Mouse (Mus musculus): Measurements from ENCODE around the gene Olfr288.

DNA sequence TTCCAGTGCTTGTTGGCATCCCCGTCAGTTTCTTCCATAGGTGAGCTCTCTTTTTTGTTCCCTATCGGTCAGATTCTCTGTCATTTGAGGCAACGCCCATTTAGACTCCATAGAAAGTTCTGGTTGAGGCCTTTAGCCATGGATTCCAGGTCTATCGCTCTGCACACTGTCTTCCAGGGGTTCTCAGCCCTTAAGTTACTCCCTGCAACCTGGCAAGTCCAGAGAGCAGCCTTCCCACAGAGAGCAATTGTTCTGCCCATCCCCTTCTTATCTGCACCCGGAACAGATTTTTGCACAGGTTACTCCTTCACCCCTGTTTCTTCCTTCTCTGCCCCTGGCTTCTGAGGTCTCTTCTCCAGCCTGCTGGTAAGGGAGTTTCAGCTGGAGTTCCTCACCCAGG, 23.2 kb downstream of the Olfr288 start:
- TF ChIP-seq CTCF (conservative IDR thresholded peaks at IDR 0.05; ENCODE audit: insufficient read depth, insufficient read length, low read depth, low read length) (no peak), POLR2A (IDR thresholded peaks at IDR 0.05; ENCODE audit: low read depth, low read length) (no peak)
